In the genomic region with DNA sequence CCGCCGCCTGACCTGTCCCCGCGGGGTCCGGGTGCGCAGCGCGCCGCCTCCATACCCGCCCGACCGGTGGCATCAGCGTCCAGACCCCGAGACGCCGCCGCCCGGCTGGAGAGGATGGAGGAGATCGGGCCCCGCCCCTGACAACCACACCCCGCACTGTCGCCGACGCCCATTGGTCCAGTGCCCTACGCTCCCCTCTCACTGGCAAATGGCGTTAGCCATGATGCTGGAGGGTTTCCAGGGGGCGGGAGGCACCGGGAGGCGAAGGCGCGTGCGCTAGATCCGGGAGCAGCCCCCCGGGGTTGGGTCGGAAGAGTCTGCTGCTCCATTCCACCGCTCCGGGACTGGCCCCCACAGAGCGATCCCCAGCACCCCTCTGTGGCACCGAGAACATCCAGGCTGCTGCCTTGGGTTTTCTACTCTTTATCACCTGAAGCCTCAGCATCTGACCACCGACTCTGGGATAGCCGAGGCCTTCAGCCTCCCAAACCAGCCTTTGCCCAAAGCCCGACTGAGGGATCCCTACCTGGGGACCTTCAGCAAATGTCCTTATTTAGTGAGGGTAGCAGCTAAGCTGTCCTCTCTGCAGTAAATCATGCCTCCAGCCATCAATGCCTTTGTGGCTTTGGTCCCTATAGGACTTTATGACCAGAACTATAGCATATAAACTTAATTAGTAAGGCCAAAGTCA, we compare ENCODE assay signal across 8 mouse cellular contexts. TPM values are rescaled to one million over a fixed set of nuclear protein-coding genes. Genes with fewer than 3 reads are reported as not detected.
DNase-seq lines count a peak whose midpoint lies in the region; ATAC-seq and TF ChIP-seq lines count a peak whose summit lies in the region.

A gene (minus strand): TSS at position 126 of the 691 bp plus-strand sequence.

- peak within 1 kb of the TSS; percentile 85 for H3K4me2 ChIP-seq in kidney, embryonic 15.5 days

- no peaks in the 10 kb centered on the region for H3K9me3 ChIP-seq in heart, embryonic 10.5 days
- H3K9me3 ChIP-seq in kidney, embryonic 15.5 days (replicated peaks): no peaks in the 10 kb centered on the region

- peak; percentile 99 for ATAC-seq in kidney, embryonic 15.5 days (replicated peaks; ENCODE audit: low FRiP score)
- ATAC-seq in monocyte, adult 5-6 weeks (replicated peaks; ENCODE audit: insufficient number of reproducible peaks, low FRiP score, low TSS enrichment, poor library complexity, severe bottlenecking): peak; percentile 87

- DNase-seq in A20 (ENCODE audit: low read depth, low spot score) (peak; percentile 95), liver (peak; percentile 94)
- peak; percentile 98 for DNase-seq in heart, embryonic 10.5 days (ENCODE audit: low spot score)
- DNase-seq in spleen, postnatal 4 days (ENCODE audit: low spot score in 2 of 2): peak; percentile 85 to 91

- no peak within 1 kb of the TSS for H3K27ac ChIP-seq in bone marrow macrophage, adult 2 months (ENCODE audit: insufficient read depth, low read depth, low read length)
- peak within 1 kb of the TSS; percentile 65 for H3K27ac ChIP-seq in embryonic fibroblast, embryonic 13.5 days (ENCODE audit: insufficient read depth, low read length)
- H3K27ac ChIP-seq in heart, embryonic 10.5 days: peak within 1 kb of the TSS; percentile 91
- peak within 1 kb of the TSS; percentile 92 for H3K27ac ChIP-seq in kidney, embryonic 15.5 days

- H3K4me1 ChIP-seq in bone marrow macrophage, adult 2 months (ENCODE audit: control insufficient read depth, insufficient read depth, low read length): peaks cover 12% of the 10 kb centered on the region
- H3K4me1 ChIP-seq in embryonic fibroblast, embryonic 13.5 days (ENCODE audit: control insufficient read depth, insufficient read depth, low read length): peaks cover 4% of the 10 kb centered on the region; the same call in 1 of the 2 replicates
- peaks cover 9% of the 10 kb centered on the region; the same call in 1 of the 2 replicates for H3K4me1 ChIP-seq in heart, embryonic 10.5 days
- H3K4me1 ChIP-seq in kidney, embryonic 15.5 days: peaks cover 24% of the 10 kb centered on the region

- H3K27me3 ChIP-seq in heart, embryonic 10.5 days (ENCODE audit: insufficient read depth, poor library complexity, severe bottlenecking): no peaks in the 10 kb centered on the region
- H3K27me3 ChIP-seq in kidney, embryonic 15.5 days: no peaks in the 10 kb centered on the region

- H3K4me3 ChIP-seq in bone marrow macrophage, adult 2 months (ENCODE audit: insufficient read depth, low read length): peak within 1 kb of the TSS; percentile 87
- H3K4me3 ChIP-seq in embryonic fibroblast, embryonic 13.5 days (ENCODE audit: insufficient read depth, low read length): peak within 1 kb of the TSS; percentile 90
- peak within 1 kb of the TSS; percentile 88 for H3K4me3 ChIP-seq in heart, embryonic 10.5 days
- peak within 1 kb of the TSS; percentile 91 for H3K4me3 ChIP-seq in kidney, embryonic 15.5 days (replicated peaks)

- H3K36me3 ChIP-seq in heart, embryonic 10.5 days: peaks cover 34% of the 10 kb centered on the region
- H3K36me3 ChIP-seq in kidney, embryonic 15.5 days: peaks cover 31% of the 10 kb centered on the region

- no peak for TF ChIP-seq POLR2A in bone marrow macrophage, adult 2 months (IDR thresholded peaks at IDR 0.05; ENCODE audit: borderline replicate concordance, low read depth, low read length)
- peak; percentile 77 for TF ChIP-seq POLR2A in embryonic fibroblast, embryonic 13.5 days (IDR thresholded peaks at IDR 0.05; ENCODE audit: low read depth, low read length)

- TF ChIP-seq CTCF in bone marrow macrophage, adult 2 months (IDR thresholded peaks at IDR 0.05; ENCODE audit: low read depth, low read length): no peak
- no peak for TF ChIP-seq CTCF in embryonic fibroblast, embryonic 13.5 days (IDR thresholded peaks at IDR 0.05; ENCODE audit: borderline replicate concordance, insufficient read depth, low read length)

- under 1% methylated on average over 42 of the region's 42 CpGs for WGBS in heart, embryonic 10.5 days
- whole genome bisulfite sequencing in kidney, embryonic 15.5 days: under 1% methylated on average over 42 of the region's 42 CpGs

- peak within 1 kb of the TSS; percentile 78 for H3K9ac ChIP-seq in kidney, embryonic 15.5 days

RNA-seq across cellular contexts. Expression of the gene that starts here (rescaled TPM):
- polyA plus RNA-seq in bone marrow macrophage, adult 2 months (2012; ENCODE audit: insufficient read depth, insufficient read length, missing spikeins): 3.9 and 5.2 TPM in 2 replicates
- polyA plus RNA-seq in embryonic fibroblast, embryonic 13.5 days (2011; ENCODE audit: insufficient read length, low read depth, missing spikeins): 56.8 and 67.0 TPM in 2 replicates
- 13.1 and 16.1 TPM in 2 replicates for polyA plus RNA-seq in heart, embryonic 10.5 days (2016; fragmentation: Nextera tagmentation; extraction: Ambion mirVana)
- polyA plus RNA-seq in kidney, embryonic 15.5 days (2015; fragmentation: Nextera tagmentation; extraction: Ambion mirVana): 23.1 and 26.5 TPM in 2 replicates
- total RNA-seq in monocyte, adult 5-6 weeks (2017): 0.48 to 1.6 TPM (median 1.2 TPM) in 3 replicates
